Mouse (Mus musculus): ENCODE measurements around the gene Id3.

DNA sequence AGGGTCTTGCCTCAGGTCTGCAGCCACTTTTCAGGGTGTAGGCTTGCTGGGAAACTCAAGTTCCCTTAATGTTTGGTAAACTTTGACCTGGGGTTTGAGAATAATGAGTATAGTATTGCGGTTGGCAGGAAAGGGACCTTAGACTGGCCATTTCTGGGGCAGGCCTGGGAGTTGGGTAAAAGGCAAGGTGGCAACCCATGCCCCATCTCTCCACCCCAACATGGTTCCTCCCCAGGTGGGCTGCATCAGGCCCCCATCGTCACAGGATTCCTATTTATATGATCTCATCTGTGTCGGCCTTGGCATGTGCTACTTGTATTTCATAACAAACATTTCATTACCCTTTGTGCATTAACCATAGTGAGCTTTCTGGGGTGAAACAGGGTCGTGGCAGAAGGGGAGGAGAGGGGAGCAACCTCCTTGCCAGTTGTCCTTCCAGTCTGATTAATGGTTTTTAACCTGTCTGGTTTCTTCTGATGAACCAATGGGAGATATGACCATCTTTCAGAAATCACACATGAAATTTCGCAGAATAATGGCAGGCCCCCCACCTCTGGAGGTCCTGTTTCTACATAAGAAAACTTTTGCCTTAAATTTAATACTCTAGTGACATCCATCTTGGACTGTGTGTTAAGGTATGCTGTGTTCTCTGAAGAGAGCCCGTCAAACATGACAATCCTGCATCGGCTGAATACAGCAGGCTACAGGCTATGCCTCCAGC is 2.9 kb downstream of the Id3 start:
- TF ChIP-seq CTCF (IDR thresholded peaks at IDR 0.05; ENCODE audit: insufficient read depth, low read length): no peak
- TF ChIP-seq POLR2A (IDR thresholded peaks at IDR 0.05; ENCODE audit: borderline replicate concordance, extremely low read depth, low read depth, low read length): peak; percentile 3; the same call in 1 of the 2 replicates

Data from lung, adult 2 months (tissue).